ENCODE assay signal across 7 mouse cellular contexts in genomic region chr10:37014274-37015107, GRCm38 (mm10). TPM values are rescaled to one million over a fixed set of nuclear protein-coding genes. Genes with fewer than 3 reads are reported as not detected.
DNase-seq lines count a peak whose midpoint lies in the region; ATAC-seq and TF ChIP-seq lines count a peak whose summit lies in the region.

No protein-coding gene starts in this region.

- peak; percentile 67; the same call in 1 of the 2 replicates for ATAC-seq in embryonic facial prominence, embryonic 11.5 days (replicated peaks; ENCODE audit: insufficient number of reproducible peaks, low FRiP score, low TSS enrichment, low read depth)

- no peak for TF ChIP-seq EP300 in MEL (IDR thresholded peaks at IDR 0.05; ENCODE audit: low read depth in 1 of 2, low read length in 2 of 2)

- H3K79me2 ChIP-seq in MEL (ENCODE audit: control insufficient read depth, insufficient read depth, low read length, poor library complexity) = no peaks in the 10 kb centered on the region

- H3K4me3 ChIP-seq in MEL (ENCODE audit: control insufficient read depth in 1 of 2, insufficient read depth in 1 of 2, low read depth in 2 of 2, low read length in 2 of 2) = no peak overlapping the region
- H3K4me3 ChIP-seq in embryonic facial prominence, embryonic 11.5 days (ENCODE audit: low read depth, low read length) = no peak overlapping the region

- no peak overlapping the region for H3K4me2 ChIP-seq in embryonic facial prominence, embryonic 11.5 days (ENCODE audit: low read depth, low read length)

- H3K9ac ChIP-seq in MEL (ENCODE audit: control insufficient read depth, low read depth, low read length, poor library complexity, severe bottlenecking) = no peak overlapping the region
- no peak overlapping the region for H3K9ac ChIP-seq in embryonic facial prominence, embryonic 11.5 days (replicated peaks; ENCODE audit: low read length)

- H3K27ac ChIP-seq in MEL (ENCODE audit: control insufficient read depth, low read depth, low read length) = no peak overlapping the region
- H3K27ac ChIP-seq in embryonic facial prominence, embryonic 11.5 days (replicated peaks; ENCODE audit: low read depth, low read length) = no peak overlapping the region

- WGBS in embryonic facial prominence, embryonic 11.5 days = 51% methylated on average over 8 of the region's 8 CpGs
- 48% methylated on average over 8 of the region's 8 CpGs for WGBS in large intestine, adult 2 months

- peak; percentile 82 for DNase-seq in MEL (ENCODE audit: low read depth, low spot score)
- DNase-seq in adrenal gland, postnatal 25 days = peak; percentile 68
- DNase-seq in embryonic facial prominence, embryonic 11.5 days (ENCODE audit: low spot score) = peak; percentile 85
- peak; percentile 82 for DNase-seq in heart, postnatal 4 days
- DNase-seq in large intestine, adult 2 months (ENCODE audit: low read depth, low spot score) = peak; percentile 45
- DNase-seq in lung, postnatal 10 days = peak; percentile 79
- DNase-seq in retina, postnatal 1 day = peak; percentile 87

- peak; percentile 64 to 91 (median 75) for TF ChIP-seq CTCF in MEL (IDR thresholded peaks at IDR 0.05 in 2 of 3, conservative IDR thresholded peaks at IDR 0.05 in 1 of 3; ENCODE audit: control insufficient read depth in 1 of 3, insufficient read depth in 1 of 3, low read depth in 2 of 3, low read length in 3 of 3, poor library complexity in 1 of 3, severe bottlenecking in 1 of 3)

- H3K4me1 ChIP-seq in MEL (ENCODE audit: control insufficient read depth in 1 of 2, insufficient read depth in 2 of 2, low read length in 2 of 2) = no peaks in the 10 kb centered on the region
- no peaks in the 10 kb centered on the region for H3K4me1 ChIP-seq in embryonic facial prominence, embryonic 11.5 days (ENCODE audit: control insufficient read depth, insufficient read depth, low read length)

- peak; percentile 95 for TF ChIP-seq RAD21 in MEL (IDR thresholded peaks at IDR 0.05; ENCODE audit: low read depth, low read length)

- H3K9me3 ChIP-seq in MEL (replicated peaks; ENCODE audit: insufficient read depth, low read length) = no peaks in the 10 kb centered on the region
- no peaks in the 10 kb centered on the region for H3K9me3 ChIP-seq in embryonic facial prominence, embryonic 11.5 days (replicated peaks; ENCODE audit: control insufficient read depth, low read length)

- no peaks in the 10 kb centered on the region for H3K27me3 ChIP-seq in MEL (ENCODE audit: control insufficient read depth in 1 of 2, insufficient read depth in 2 of 2, low read length in 2 of 2)
- H3K27me3 ChIP-seq in embryonic facial prominence, embryonic 11.5 days (ENCODE audit: control insufficient read depth, insufficient read depth, low read length) = no peaks in the 10 kb centered on the region

- TF ChIP-seq POLR2A in MEL (IDR thresholded peaks at IDR 0.05; ENCODE audit: control insufficient read depth in 1 of 2, insufficient read depth in 1 of 2, low read depth in 1 of 2, low read length in 2 of 2, poor library complexity in 1 of 2) = no peak

- H3K36me3 ChIP-seq in MEL (ENCODE audit: control insufficient read depth in 1 of 2, insufficient read depth in 2 of 2, low read length in 2 of 2) = no peaks in the 10 kb centered on the region
- H3K36me3 ChIP-seq in embryonic facial prominence, embryonic 11.5 days (replicated peaks; ENCODE audit: control insufficient read depth, insufficient read depth, low read depth, low read length) = no peaks in the 10 kb centered on the region

TF ChIP-seq in MEL, 35 proteins besides CTCF, POLR2A, EP300 and RAD21:
- TF ChIP-seq ZC3H11A (IDR thresholded peaks at IDR 0.05; ENCODE audit: low read depth, low read length) (peak; percentile 79), MXI1 (IDR thresholded peaks at IDR 0.05; ENCODE audit: low read depth, low read length) (no peak), SMC3 (IDR thresholded peaks at IDR 0.05; ENCODE audit: low read depth, low read length) (peak; percentile 86)

RNA-seq across cellular contexts. Expression of gene Hdac2, which starts 40.1 kb away (rescaled TPM):
- total RNA-seq in MEL (2012; rRNA removed) = 112 and 116 TPM in 2 replicates
- polyA plus RNA-seq in MEL (2012; ENCODE audit: insufficient read depth in 1 of 2, insufficient read length in 2 of 2, low read depth in 1 of 2, low replicate concordance in 2 of 2, missing spikeins in 1 of 2) = 100 to 1,000 TPM; 144 to 165 TPM
- 91.3 and 119 TPM in 2 replicates for total RNA-seq in adrenal gland, postnatal 25 days (2021)
- 427 and 458 TPM in 2 replicates for polyA plus RNA-seq in embryonic facial prominence, embryonic 11.5 days (2014; fragmentation: Nextera tagmentation; extraction: Ambion mirVana)
- 100 to 1,000 TPM; 100 to 104 TPM for total RNA-seq in heart, postnatal 4 days (2021)
- polyA plus RNA-seq in large intestine, adult 2 months (2012; rRNA removed) = 7.1 and 8.2 TPM in 2 replicates
